18 mouse cellular contexts compared by ENCODE assay signal in genomic region chr1:135030121-135030520, GRCm38 (mm10).
DNase-seq lines count a peak whose midpoint lies in the region; ATAC-seq and TF ChIP-seq lines count a peak whose summit lies in the region.
"Had no signal": no experiment of that assay in that cellular context is flagged by ENCODE, and none has a peak within 500 bp of the region (broad histone marks: within the 10 kb centered on the region; RNA-seq: fewer than 3 reads in every experiment).

No protein-coding gene starts in this region.

- H3K27ac ChIP-seq in hindbrain, postnatal 0 days: no peak overlapping the region
- H3K27ac ChIP-seq in hindbrain, embryonic 12.5 days: no peak overlapping the region
- no peak overlapping the region for H3K27ac ChIP-seq in lung, postnatal 0 days (ENCODE audit: low read length)
- H3K27ac ChIP-seq in liver, postnatal 0 days (ENCODE audit: low read depth): no peak overlapping the region
- H3K27ac ChIP-seq: forebrain, embryonic 10.5 days; heart, embryonic 13.5 days; left cerebral cortex, adult 2 months; macrophage had no signal

- WGBS in hindbrain, postnatal 0 days: 83% methylated on average over 2 of the region's 2 CpGs
- 76% methylated on average over 2 of the region's 2 CpGs for WGBS in hindbrain, embryonic 12.5 days
- 74% methylated on average over 2 of the region's 2 CpGs for WGBS in lung, postnatal 0 days
- WGBS in liver, postnatal 0 days (ENCODE audit: insufficient replicate concordance): 68% methylated on average over 2 of the region's 2 CpGs

- no peak for DNase-seq in hindbrain, postnatal 0 days (ENCODE audit: low spot score)
- DNase-seq in lung, postnatal 0 days (ENCODE audit: low spot score): no peak
- no peak for DNase-seq in lung, postnatal 25 days (ENCODE audit: low spot score)
- no peak for DNase-seq in liver, postnatal 0 days
- DNase-seq in testis, postnatal 10 days (ENCODE audit: low spot score): no peak
- no peak for DNase-seq in right cerebral cortex, postnatal 36 days (ENCODE audit: low spot score in 2 of 2)
- DNase-seq: adrenal gland, postnatal 36 days; cerebellum, adult 9-10 months; heart, postnatal 36 days; midbrain, embryonic 14.5 days; retina, postnatal 1 day; thymus, adult 2 months had no signal

- no peak for ATAC-seq in hindbrain, postnatal 0 days
- no peak for ATAC-seq in hindbrain, embryonic 12.5 days (ENCODE audit: low FRiP score)
- no peak for ATAC-seq in lung, postnatal 0 days
- ATAC-seq in liver, postnatal 0 days: no peak

- no peak overlapping the region for H3K4me2 ChIP-seq in hindbrain, postnatal 0 days (ENCODE audit: low read depth, low read length)
- H3K4me2 ChIP-seq in hindbrain, embryonic 12.5 days (replicated peaks): no peak overlapping the region
- no peak overlapping the region for H3K4me2 ChIP-seq in lung, postnatal 0 days (replicated peaks; ENCODE audit: low read depth, low read length)
- no peak overlapping the region for H3K4me2 ChIP-seq in liver, postnatal 0 days (ENCODE audit: low read depth, low read length)
- H3K4me2 ChIP-seq: heart, embryonic 13.5 days had no signal

- H3K36me3 ChIP-seq in hindbrain, postnatal 0 days (ENCODE audit: insufficient read depth, low read length): no peaks in the 10 kb centered on the region
- no peaks in the 10 kb centered on the region for H3K36me3 ChIP-seq in hindbrain, embryonic 12.5 days
- no peaks in the 10 kb centered on the region for H3K36me3 ChIP-seq in lung, postnatal 0 days (ENCODE audit: insufficient read depth, low read length)
- H3K36me3 ChIP-seq in E14TG2a.4 (ENCODE audit: insufficient read depth, low read length): no peaks in the 10 kb centered on the region
- no peaks in the 10 kb centered on the region for H3K36me3 ChIP-seq in liver, postnatal 0 days (replicated peaks; ENCODE audit: insufficient read depth, low read length)
- H3K36me3 ChIP-seq: forebrain, embryonic 10.5 days had no signal

- TF ChIP-seq CTCF in hindbrain, postnatal 0 days (IDR thresholded peaks at IDR 0.05; ENCODE audit: low read depth): peak; percentile 28; the same call in 1 of the 2 replicates
- TF ChIP-seq CTCF in lung, postnatal 0 days (IDR thresholded peaks at IDR 0.05): peak; percentile 29; the same call in 1 of the 2 replicates
- 0 out of 2 replicates have a peak, but pooled peaks have one; percentile 15 for TF ChIP-seq CTCF in E14TG2a.4 (conservative IDR thresholded peaks at IDR 0.05; ENCODE audit: low read length)
- TF ChIP-seq CTCF in liver, postnatal 0 days (IDR thresholded peaks at IDR 0.05; ENCODE audit: low read depth): peak; percentile 45

- H3K4me1 ChIP-seq in hindbrain, postnatal 0 days (ENCODE audit: insufficient read depth, low read length): no peaks in the 10 kb centered on the region
- no peaks in the 10 kb centered on the region for H3K4me1 ChIP-seq in hindbrain, embryonic 12.5 days
- H3K4me1 ChIP-seq in lung, postnatal 0 days (ENCODE audit: insufficient read depth, low read depth, low read length): no peaks in the 10 kb centered on the region
- H3K4me1 ChIP-seq in E14TG2a.4 (replicated peaks; ENCODE audit: low read depth, low read length): peaks cover 5% of the 10 kb centered on the region; the same call in 1 of the 2 replicates
- H3K4me1 ChIP-seq in liver, postnatal 0 days (ENCODE audit: insufficient read depth): no peaks in the 10 kb centered on the region

- H3K9me3 ChIP-seq in hindbrain, postnatal 0 days (ENCODE audit: low read length): no peaks in the 10 kb centered on the region
- H3K9me3 ChIP-seq in hindbrain, embryonic 12.5 days (replicated peaks): peaks cover 8% of the 10 kb centered on the region
- H3K9me3 ChIP-seq in lung, postnatal 0 days (ENCODE audit: low read length): 0 out of 2 replicates have a peak, but pooled peaks cover 3% of the 10 kb centered on the region
- H3K9me3 ChIP-seq in E14TG2a.4 (ENCODE audit: low read length): 0 out of 2 replicates have a peak, but pooled peaks cover 7% of the 10 kb centered on the region
- 0 out of 2 replicates have a peak, but pooled peaks cover 6% of the 10 kb centered on the region for H3K9me3 ChIP-seq in liver, postnatal 0 days (ENCODE audit: low read length)

- TF ChIP-seq EP300 in lung, postnatal 0 days (IDR thresholded peaks at IDR 0.05): no peak
- TF ChIP-seq EP300 in liver, postnatal 0 days (IDR thresholded peaks at IDR 0.05; ENCODE audit: low read depth): no peak

- H3K4me3 ChIP-seq in hindbrain, postnatal 0 days (ENCODE audit: low read length): no peak overlapping the region
- H3K4me3 ChIP-seq in hindbrain, embryonic 12.5 days: no peak overlapping the region
- no peak overlapping the region for H3K4me3 ChIP-seq in lung, postnatal 0 days (ENCODE audit: low read depth, low read length)
- no peak overlapping the region for H3K4me3 ChIP-seq in E14TG2a.4 (replicated peaks; ENCODE audit: low read length)
- H3K4me3 ChIP-seq in liver, postnatal 0 days (ENCODE audit: low read depth, low read length): no peak overlapping the region
- H3K4me3 ChIP-seq: forebrain, embryonic 10.5 days; heart, embryonic 13.5 days; left cerebral cortex, adult 2 months had no signal

- H3K9ac ChIP-seq in hindbrain, postnatal 0 days (replicated peaks; ENCODE audit: low read length): no peak overlapping the region
- H3K9ac ChIP-seq in hindbrain, embryonic 12.5 days: no peak overlapping the region
- no peak overlapping the region for H3K9ac ChIP-seq in lung, postnatal 0 days (replicated peaks; ENCODE audit: low read depth)
- H3K9ac ChIP-seq in liver, postnatal 0 days (replicated peaks): no peak overlapping the region
- H3K9ac ChIP-seq: heart, embryonic 13.5 days had no signal

- no peaks in the 10 kb centered on the region for H3K27me3 ChIP-seq in hindbrain, postnatal 0 days (ENCODE audit: insufficient read depth, low read length)
- H3K27me3 ChIP-seq in hindbrain, embryonic 12.5 days: no peaks in the 10 kb centered on the region
- H3K27me3 ChIP-seq in lung, postnatal 0 days (replicated peaks; ENCODE audit: insufficient read depth, low read length): no peaks in the 10 kb centered on the region
- H3K27me3 ChIP-seq in E14TG2a.4 (ENCODE audit: insufficient read depth, low read length): peaks cover 8% of the 10 kb centered on the region; the same call in 1 of the 2 replicates
- no peaks in the 10 kb centered on the region for H3K27me3 ChIP-seq in liver, postnatal 0 days (ENCODE audit: insufficient read depth, low read length)
